Mouse (Mus musculus): Measurements from ENCODE around the gene Utrn. TPM values are rescaled to one million over a fixed set of nuclear protein-coding genes. Genes with fewer than 3 reads are reported as not detected.

Gene Utrn
- polyA plus RNA-seq, 1 experiment from 2014 or later: 37.4 TPM

DNA sequence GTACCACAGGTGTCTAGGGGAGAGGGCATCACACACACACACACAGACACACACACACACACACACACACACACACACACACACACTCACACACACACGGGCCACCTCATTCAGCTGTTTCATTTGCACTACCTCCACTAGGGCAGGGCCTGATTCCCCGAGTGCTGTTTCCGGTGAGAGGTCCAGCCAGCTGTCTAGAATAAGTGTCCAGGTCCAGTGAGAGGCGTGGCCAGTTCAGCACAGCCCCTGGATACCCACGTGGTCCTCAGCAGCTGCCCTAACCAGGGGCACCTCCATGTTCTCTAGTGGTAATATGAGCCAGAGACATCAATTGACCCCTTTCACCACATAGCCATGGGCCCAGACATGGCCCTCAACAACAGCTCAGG is 35.0 kb upstream of the Utrn start:
- H3K4me3 ChIP-seq (ENCODE audit: low read length): no peak overlapping the region
- no peak for ATAC-seq
- H3K4me2 ChIP-seq (ENCODE audit: low read depth, low read length): no peak overlapping the region
- H3K9ac ChIP-seq (ENCODE audit: low read depth, low read length): no peak overlapping the region
- H3K4me1 ChIP-seq (ENCODE audit: control insufficient read depth, insufficient read depth, low read length): no peaks in the 10 kb centered on the region
- H3K27me3 ChIP-seq (replicated peaks; ENCODE audit: control insufficient read depth, insufficient read depth, low read length): no peaks in the 10 kb centered on the region
- H3K36me3 ChIP-seq (ENCODE audit: control insufficient read depth, insufficient read depth, low read length): no peaks in the 10 kb centered on the region
- WGBS: 67% methylated on average over 5 of the region's 5 CpGs
- no peaks in the 10 kb centered on the region for H3K9me3 ChIP-seq (ENCODE audit: control insufficient read depth, low read length)
- H3K27ac ChIP-seq (ENCODE audit: low read length): no peak overlapping the region

DNA sequence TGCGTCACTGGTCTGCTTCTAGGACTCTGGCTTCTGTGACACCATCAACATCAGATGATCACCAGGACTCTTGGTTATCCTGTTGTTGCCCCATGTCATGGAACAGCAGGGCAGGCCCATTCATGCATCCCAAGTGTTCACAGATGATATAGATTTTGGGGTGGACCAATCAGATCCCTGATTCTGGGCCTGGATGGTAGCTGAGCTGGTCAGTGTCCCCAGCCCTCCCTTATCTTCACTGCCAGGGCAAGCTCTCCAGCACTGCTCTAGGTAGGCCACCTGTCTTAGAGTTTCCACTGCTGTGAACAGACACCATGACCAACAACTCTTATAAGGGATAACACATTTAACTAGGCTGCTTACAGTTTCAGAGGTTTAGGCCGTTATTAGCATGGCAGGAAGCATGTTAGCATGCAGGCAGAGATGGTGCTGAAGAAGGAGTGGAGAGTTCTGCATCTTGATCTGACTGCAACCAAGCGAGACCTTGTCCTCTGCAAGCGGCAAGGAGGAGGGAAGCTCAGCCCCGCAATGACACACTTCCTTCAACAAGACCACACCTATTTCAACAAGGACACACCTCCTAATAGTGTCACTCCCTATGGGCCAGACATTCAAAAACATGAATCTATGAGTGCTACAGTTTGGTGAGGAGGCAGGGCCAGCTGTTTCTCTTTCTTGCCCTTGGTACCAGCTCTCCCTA is 34.4 kb upstream of the Utrn start:
- Histone ChIP-seq H3K9me3 (ENCODE audit: control insufficient read depth, low read length) (no peaks in the 10 kb centered on the region), H3K4me2 (ENCODE audit: low read depth, low read length) (no peak overlapping the region), H3K9ac (ENCODE audit: low read depth, low read length) (no peak overlapping the region), H3K4me1 (ENCODE audit: control insufficient read depth, insufficient read depth, low read length) (no peaks in the 10 kb centered on the region), H3K27ac (ENCODE audit: low read length) (no peak overlapping the region), H3K36me3 (ENCODE audit: control insufficient read depth, insufficient read depth, low read length) (no peaks in the 10 kb centered on the region), H3K4me3 (ENCODE audit: low read length) (no peak overlapping the region), H3K27me3 (replicated peaks; ENCODE audit: control insufficient read depth, insufficient read depth, low read length) (no peaks in the 10 kb centered on the region)
- no peak for ATAC-seq
- 87% methylated on average over 5 of the region's 5 CpGs for WGBS

- no peak overlapping the region for H3K9ac ChIP-seq (ENCODE audit: low read depth, low read length)
- H3K4me1 ChIP-seq (ENCODE audit: control insufficient read depth, insufficient read depth, low read length): no peaks in the 10 kb centered on the region
- H3K9me3 ChIP-seq (ENCODE audit: control insufficient read depth, low read length): no peaks in the 10 kb centered on the region
- WGBS: 93% methylated on average over 5 of the region's 5 CpGs
- no peaks in the 10 kb centered on the region for H3K27me3 ChIP-seq (replicated peaks; ENCODE audit: control insufficient read depth, insufficient read depth, low read length)
- H3K27ac ChIP-seq (ENCODE audit: low read length): no peak overlapping the region
- H3K4me2 ChIP-seq (ENCODE audit: low read depth, low read length): no peak overlapping the region
- no peaks in the 10 kb centered on the region for H3K36me3 ChIP-seq (ENCODE audit: control insufficient read depth, insufficient read depth, low read length)
- H3K4me3 ChIP-seq (ENCODE audit: low read length): no peak overlapping the region
- no peak for ATAC-seq
These were observed 30.7 kb upstream of the Utrn start for GRCm38 (mm10) chr10:12899901-12900300.

GRCm38 (mm10) chr10:12893339-12893738 is 24.2 kb upstream of the Utrn start:
- no peaks in the 10 kb centered on the region for H3K36me3 ChIP-seq (ENCODE audit: control insufficient read depth, insufficient read depth, low read length)
- H3K4me2 ChIP-seq (ENCODE audit: low read depth, low read length): no peak overlapping the region
- no peak overlapping the region for H3K4me3 ChIP-seq (ENCODE audit: low read length)
- H3K9ac ChIP-seq (ENCODE audit: low read depth, low read length): no peak overlapping the region
- 97% methylated on average over 3 of the region's 3 CpGs for WGBS
- no peak for ATAC-seq
- no peaks in the 10 kb centered on the region for H3K4me1 ChIP-seq (ENCODE audit: control insufficient read depth, insufficient read depth, low read length)
- no peaks in the 10 kb centered on the region for H3K27me3 ChIP-seq (replicated peaks; ENCODE audit: control insufficient read depth, insufficient read depth, low read length)
- no peak overlapping the region for H3K27ac ChIP-seq (ENCODE audit: low read length)
- no peaks in the 10 kb centered on the region for H3K9me3 ChIP-seq (ENCODE audit: control insufficient read depth, low read length)

- Histone ChIP-seq H3K27me3 (replicated peaks; ENCODE audit: control insufficient read depth, insufficient read depth, low read length) (no peaks in the 10 kb centered on the region), H3K4me1 (ENCODE audit: control insufficient read depth, insufficient read depth, low read length) (no peaks in the 10 kb centered on the region), H3K27ac (ENCODE audit: low read length) (no peak overlapping the region), H3K9me3 (ENCODE audit: control insufficient read depth, low read length) (no peaks in the 10 kb centered on the region), H3K4me2 (ENCODE audit: low read depth, low read length) (no peak overlapping the region), H3K9ac (ENCODE audit: low read depth, low read length) (no peak overlapping the region), H3K36me3 (ENCODE audit: control insufficient read depth, insufficient read depth, low read length) (no peaks in the 10 kb centered on the region), H3K4me3 (ENCODE audit: low read length) (no peak overlapping the region)
- 74% methylated on average over 13 of the region's 13 CpGs for WGBS
- ATAC-seq: no peak
These were observed 19.2 kb upstream of the Utrn start for GRCm38 (mm10) chr10:12888373-12888772.

GRCm38 (mm10) chr10:12887792-12888191 is 18.6 kb upstream of the Utrn start:
- H3K36me3 ChIP-seq (ENCODE audit: control insufficient read depth, insufficient read depth, low read length): no peaks in the 10 kb centered on the region
- no peaks in the 10 kb centered on the region for H3K27me3 ChIP-seq (replicated peaks; ENCODE audit: control insufficient read depth, insufficient read depth, low read length)
- no peaks in the 10 kb centered on the region for H3K9me3 ChIP-seq (ENCODE audit: control insufficient read depth, low read length)
- H3K4me1 ChIP-seq (ENCODE audit: control insufficient read depth, insufficient read depth, low read length): no peaks in the 10 kb centered on the region
- H3K4me2 ChIP-seq (ENCODE audit: low read depth, low read length): no peak overlapping the region
- H3K9ac ChIP-seq (ENCODE audit: low read depth, low read length): no peak overlapping the region
- 69% methylated on average over 2 of the region's 2 CpGs for WGBS
- ATAC-seq: no peak
- no peak overlapping the region for H3K27ac ChIP-seq (ENCODE audit: low read length)
- H3K4me3 ChIP-seq (ENCODE audit: low read length): no peak overlapping the region

GRCm38 (mm10) chr10:12884308-12884948 is 15.3 kb upstream of the Utrn start:
- no peak overlapping the region for H3K27ac ChIP-seq (ENCODE audit: low read length)
- no peaks in the 10 kb centered on the region for H3K9me3 ChIP-seq (ENCODE audit: control insufficient read depth, low read length)
- ATAC-seq: peak; percentile 55; the same call in 1 of the 2 replicates
- no peak overlapping the region for H3K9ac ChIP-seq (ENCODE audit: low read depth, low read length)
- 55% methylated on average over 8 of the region's 8 CpGs for WGBS
- H3K36me3 ChIP-seq (ENCODE audit: control insufficient read depth, insufficient read depth, low read length): no peaks in the 10 kb centered on the region
- no peak overlapping the region for H3K4me3 ChIP-seq (ENCODE audit: low read length)
- H3K4me2 ChIP-seq (ENCODE audit: low read depth, low read length): no peak overlapping the region
- H3K4me1 ChIP-seq (ENCODE audit: control insufficient read depth, insufficient read depth, low read length): no peaks in the 10 kb centered on the region
- no peaks in the 10 kb centered on the region for H3K27me3 ChIP-seq (replicated peaks; ENCODE audit: control insufficient read depth, insufficient read depth, low read length)

DNA sequence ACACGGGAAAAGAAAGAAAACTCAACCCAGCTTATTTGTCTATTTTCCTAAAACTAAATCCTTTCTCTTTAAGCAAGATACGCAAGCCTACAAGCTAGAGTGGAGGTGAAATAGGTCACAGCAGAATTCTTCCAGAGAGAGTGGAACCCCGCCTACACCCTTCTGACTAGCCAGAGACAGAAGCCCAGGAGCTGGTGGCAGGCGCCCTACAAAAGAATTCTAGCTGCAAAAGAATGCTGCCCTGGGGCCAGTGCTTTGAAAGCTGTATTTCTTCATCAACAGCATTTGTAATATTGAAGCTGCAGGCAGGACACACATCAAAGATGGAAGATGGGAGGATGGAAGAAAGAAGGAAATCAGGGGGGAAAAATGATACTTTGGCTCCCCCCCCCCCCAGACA is 12.7 kb upstream of the Utrn start:
- no peak overlapping the region for H3K4me3 ChIP-seq (ENCODE audit: low read length)
- H3K4me1 ChIP-seq (ENCODE audit: control insufficient read depth, insufficient read depth, low read length): 0 out of 2 replicates have a peak, but pooled peaks cover 2% of the 10 kb centered on the region
- 82% methylated on average over 4 of the region's 4 CpGs for WGBS
- no peak overlapping the region for H3K4me2 ChIP-seq (ENCODE audit: low read depth, low read length)
- no peaks in the 10 kb centered on the region for H3K36me3 ChIP-seq (ENCODE audit: control insufficient read depth, insufficient read depth, low read length)
- no peak for ATAC-seq
- no peaks in the 10 kb centered on the region for H3K27me3 ChIP-seq (replicated peaks; ENCODE audit: control insufficient read depth, insufficient read depth, low read length)
- H3K9ac ChIP-seq (ENCODE audit: low read depth, low read length): no peak overlapping the region
- H3K9me3 ChIP-seq (ENCODE audit: control insufficient read depth, low read length): no peaks in the 10 kb centered on the region
- no peak overlapping the region for H3K27ac ChIP-seq (ENCODE audit: low read length)

DNA sequence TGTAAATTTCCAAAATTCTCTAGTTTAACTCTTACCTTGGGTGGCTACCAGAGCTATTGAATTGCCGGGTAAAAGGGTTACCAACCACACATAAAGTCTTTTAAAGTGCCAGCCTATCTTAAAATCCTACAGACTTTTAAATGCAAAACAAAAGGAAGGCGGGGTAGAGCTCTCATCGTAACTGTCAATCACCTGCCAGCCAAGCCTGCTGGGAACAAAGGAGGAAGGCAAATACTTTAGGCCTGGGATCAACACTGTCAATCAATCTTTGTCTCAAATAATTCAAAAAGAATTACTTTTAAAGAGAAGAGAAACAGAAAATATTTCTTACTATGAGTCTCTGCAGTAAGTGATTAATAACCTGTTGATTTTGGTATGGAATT is 10.1 kb upstream of the Utrn start:
- Histone ChIP-seq H3K36me3 (ENCODE audit: control insufficient read depth, insufficient read depth, low read length) (no peaks in the 10 kb centered on the region), H3K4me3 (ENCODE audit: low read length) (no peak overlapping the region), H3K9me3 (ENCODE audit: control insufficient read depth, low read length) (no peaks in the 10 kb centered on the region), H3K27me3 (replicated peaks; ENCODE audit: control insufficient read depth, insufficient read depth, low read length) (no peaks in the 10 kb centered on the region), H3K27ac (ENCODE audit: low read length) (no peak overlapping the region), H3K9ac (ENCODE audit: low read depth, low read length) (no peak overlapping the region), H3K4me1 (ENCODE audit: control insufficient read depth, insufficient read depth, low read length) (0 out of 2 replicates have a peak, but pooled peaks cover 2% of the 10 kb centered on the region), H3K4me2 (ENCODE audit: low read depth, low read length) (no peak overlapping the region)
- 43% methylated on average over 3 of the region's 3 CpGs for WGBS
- ATAC-seq: no peak

All from intestine, embryonic 16.5 days (tissue).